Mouse (Mus musculus) layer of hippocampus, adult 9-11 months (tissue): ENCODE results near the gene Hk3.

Source experiments
- DNase-seq: peaks from one replicate; pipeline ENCODE4 v3.0.0; 2022

The Hk3 gene

DNA sequence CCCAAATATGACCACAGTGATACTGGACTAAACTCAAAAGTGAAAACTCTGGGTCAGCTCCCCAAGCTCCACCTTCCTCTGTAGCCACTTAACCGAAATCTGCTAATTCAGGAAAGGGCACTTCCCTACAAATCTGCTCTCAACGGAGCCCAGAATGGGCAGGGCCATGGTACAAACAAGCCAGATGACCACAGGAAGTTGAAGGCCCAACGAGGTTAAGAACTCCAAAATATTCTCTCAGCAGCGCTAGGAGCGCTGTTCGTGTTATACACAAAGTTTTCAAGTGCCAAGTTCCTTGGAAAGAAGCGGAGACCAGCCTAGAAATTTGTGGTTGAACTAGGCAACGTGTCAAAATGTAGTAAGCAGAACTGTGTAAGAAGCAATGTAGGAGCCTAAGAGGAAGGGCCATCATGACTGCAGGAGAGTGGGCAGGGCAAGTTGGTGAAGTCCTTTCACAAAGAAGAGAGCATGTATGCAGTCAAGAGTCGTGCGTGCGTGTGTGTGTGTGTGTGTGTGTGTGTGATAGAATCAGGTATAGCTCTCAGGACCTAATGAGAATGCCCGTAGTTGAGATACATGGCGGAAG lies at the start of gene Hk3:
TSS of gene Hk3 (minus strand) at position 192 of the 586 bp plus-strand sequence.
- no peak for DNase-seq

DNA sequence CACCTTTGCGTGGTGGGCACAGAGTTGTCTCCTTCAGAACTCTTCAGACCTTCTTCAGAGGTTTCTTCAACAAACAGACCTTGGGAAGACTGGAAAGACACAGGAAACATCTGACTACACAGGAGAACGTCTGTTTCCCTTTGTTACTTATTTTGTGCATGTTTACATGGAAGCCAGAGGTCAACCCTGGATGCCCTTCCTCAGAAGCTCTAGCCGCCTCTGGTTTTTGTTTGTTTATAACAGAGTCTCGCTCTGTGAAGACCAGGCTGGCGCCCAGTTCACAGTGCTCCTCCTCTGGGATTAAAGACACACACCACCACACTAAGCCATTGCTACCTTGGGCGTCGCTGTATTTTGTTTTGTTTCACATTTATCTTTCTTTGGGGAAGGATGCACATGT lies 48.5 kb upstream of the Hk3 start:
- DNase-seq: no peak

- no peak for DNase-seq
Measured at GRCm38 (mm10) chr13:55063276-55063675, 42.1 kb upstream of the Hk3 start.

DNA sequence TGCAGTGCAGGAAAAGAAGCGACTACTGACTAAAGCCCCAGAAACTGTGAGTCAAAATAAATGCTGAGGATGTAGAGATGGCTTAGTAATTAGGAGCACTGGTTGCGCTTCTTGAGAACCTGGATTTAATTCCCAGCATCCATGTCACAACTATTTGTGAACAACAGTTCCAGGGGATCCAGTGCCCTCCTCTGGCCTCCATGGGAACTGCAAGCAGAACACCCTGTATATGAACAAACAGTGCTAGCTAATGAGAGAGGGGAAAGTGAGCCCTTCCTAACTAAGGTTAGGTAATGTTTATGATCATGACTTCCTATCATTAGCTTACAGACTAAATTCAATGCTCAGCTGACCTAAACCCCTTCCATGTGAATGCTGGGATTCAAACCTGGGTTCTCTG lies 36.9 kb upstream of the Hk3 start:
- no peak for DNase-seq

- DNase-seq: no peak
Measured at GRCm38 (mm10) chr13:55047706-55048105, 26.5 kb upstream of the Hk3 start.

DNA sequence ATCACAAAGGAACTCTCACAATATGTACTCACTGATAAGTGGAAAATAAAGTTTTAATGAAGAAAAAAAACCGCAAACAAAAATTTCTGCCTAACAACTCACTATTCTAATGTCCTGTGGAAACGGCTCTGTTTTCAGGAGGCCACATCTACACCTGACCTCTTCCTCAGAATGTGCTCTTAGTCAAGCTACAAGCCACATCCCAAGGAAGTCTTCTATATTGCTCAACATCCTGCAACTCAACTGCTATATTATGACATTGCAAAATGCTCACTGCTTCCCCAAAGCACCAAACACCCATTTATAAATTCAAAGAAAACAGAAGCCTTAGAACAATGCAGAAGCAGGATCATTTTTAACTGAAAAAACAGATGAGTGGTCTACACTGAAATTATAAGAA lies 18.8 kb upstream of the Hk3 start:
- no peak for DNase-seq

DNA sequence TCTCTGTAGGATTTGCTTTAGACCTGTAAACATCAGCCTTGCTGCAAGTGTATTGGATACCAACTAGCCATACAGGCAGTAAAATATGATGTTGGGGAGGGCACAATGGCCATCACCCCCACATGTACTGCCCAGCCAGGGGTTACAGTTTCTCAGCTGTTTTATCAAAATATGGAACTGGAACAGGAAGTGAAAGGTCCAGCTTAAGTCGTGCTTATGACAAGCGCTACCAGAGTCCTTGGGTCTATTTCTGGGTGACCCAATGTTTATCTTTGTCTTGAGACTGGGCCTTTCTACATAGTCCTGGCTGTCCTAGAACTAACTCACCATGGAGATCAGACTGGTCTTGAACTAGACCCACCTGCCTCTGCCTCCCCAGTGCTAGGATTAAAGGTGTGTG lies 3.0 kb upstream of the Hk3 start:
- DNase-seq: no peak

- DNase-seq: no peak
Measured at GRCm38 (mm10) chr13:55022715-55023114, 1.5 kb upstream of the Hk3 start.

GRCm38 (mm10) chr13:55022256-55022655 lies 1.1 kb upstream of the Hk3 start:
- DNase-seq: no peak

DNA sequence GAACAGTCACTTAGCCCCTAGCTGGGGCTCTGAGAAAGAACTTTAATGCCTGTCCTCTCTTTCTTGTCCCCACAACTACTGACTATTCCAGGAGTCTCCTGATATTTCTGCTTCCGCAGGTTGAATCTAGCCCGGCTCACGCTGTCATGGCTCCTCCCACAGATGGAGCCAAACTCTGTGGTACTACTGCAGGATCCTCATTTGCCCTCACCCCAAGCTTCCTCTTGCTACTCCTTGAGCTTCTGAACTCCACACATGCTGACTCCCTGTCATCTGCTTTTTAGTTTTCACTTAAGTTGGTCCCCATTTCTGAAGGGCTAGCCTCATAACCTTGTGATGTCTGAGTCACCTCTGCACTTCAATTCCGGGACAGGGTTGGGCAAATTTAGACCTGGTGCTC lies 1.1 kb downstream of the Hk3 start:
- DNase-seq: no peak

- DNase-seq: no peak
Measured at GRCm38 (mm10) chr13:55019181-55019580, 2.0 kb downstream of the Hk3 start.

- DNase-seq: no peak
Measured at GRCm38 (mm10) chr13:55018700-55019099, 2.5 kb downstream of the Hk3 start.

GRCm38 (mm10) chr13:55017898-55018599 lies 3.1 kb downstream of the Hk3 start:
- no peak for DNase-seq

- DNase-seq: no peak
Measured at GRCm38 (mm10) chr13:55017154-55017897, 3.9 kb downstream of the Hk3 start.

GRCm38 (mm10) chr13:55014451-55014850 lies 6.7 kb downstream of the Hk3 start:
- DNase-seq: no peak

- no peak for DNase-seq
Measured at GRCm38 (mm10) chr13:55013702-55014344, 7.4 kb downstream of the Hk3 start.

GRCm38 (mm10) chr13:55011981-55012478 lies 9.2 kb downstream of the Hk3 start:
- DNase-seq: no peak

DNA sequence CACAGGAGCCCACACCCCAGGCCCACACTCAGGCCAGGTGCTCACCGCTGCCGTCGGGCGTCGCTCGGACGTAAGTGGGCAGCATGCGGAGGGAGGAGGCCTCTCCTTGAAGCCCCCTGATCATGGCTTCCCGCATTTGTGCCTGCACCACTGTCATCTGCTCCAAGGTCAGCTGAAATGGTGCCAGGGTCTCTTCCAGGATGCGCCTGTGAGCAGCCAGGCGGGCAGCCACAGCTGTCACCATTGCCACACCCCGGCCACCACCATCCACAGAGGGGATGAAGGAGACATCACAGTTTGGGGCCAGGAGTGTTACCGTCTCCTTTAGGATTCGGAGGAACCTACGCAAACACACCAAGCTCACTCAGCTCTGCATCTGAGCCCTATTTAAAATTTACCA lies 10.1 kb downstream of the Hk3 start:
- no peak for DNase-seq

- no peak for DNase-seq
Measured at GRCm38 (mm10) chr13:55008589-55008988, 12.6 kb downstream of the Hk3 start.

GRCm38 (mm10) chr13:55006415-55006742 lies 14.8 kb downstream of the Hk3 start:
- DNase-seq: no peak

- no peak for DNase-seq
Measured at GRCm38 (mm10) chr13:55005691-55006414, 15.3 kb downstream of the Hk3 start.

- DNase-seq: no peak
Measured at GRCm38 (mm10) chr13:55004646-55005045, 16.5 kb downstream of the Hk3 start.

DNA sequence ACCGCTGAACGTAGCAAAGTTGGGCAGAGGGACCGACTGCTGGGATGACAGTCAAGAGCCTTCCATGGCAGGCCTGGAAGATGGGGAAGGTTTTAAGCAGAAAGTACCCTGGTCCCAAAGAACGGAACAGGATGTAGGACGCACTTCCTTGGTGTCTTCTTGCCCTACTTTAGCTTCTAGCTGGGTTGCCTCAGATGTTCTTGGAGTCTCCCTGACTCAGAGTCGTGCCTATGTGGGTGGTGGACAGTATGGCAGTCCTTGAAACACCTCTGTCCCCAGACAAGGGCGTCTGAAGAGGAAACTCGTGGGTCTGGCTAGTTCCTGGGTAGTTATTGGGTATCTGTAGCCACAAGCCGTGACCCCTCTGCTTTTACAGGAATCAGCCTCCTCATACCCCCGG lies 19.1 kb downstream of the Hk3 start:
- DNase-seq: no peak
